Mouse (Mus musculus) testis, adult 2 months (tissue): ENCODE measurements around the gene Cnot6. TPM values are rescaled to one million over a fixed set of nuclear protein-coding genes. Genes with fewer than 3 reads are reported as not detected.

Source experiments
- H3K27ac ChIP-seq: fragments of 200-500 bp; 2 replicates; pipeline ENCODE4 v1.5.1; 2012; ENCODE audit warnings: low read depth, low read length; ENCODE audit not compliant: control insufficient read depth, insufficient read depth
- H3K27me3 ChIP-seq: fragments of 200-500 bp; 2 replicates; pipeline ENCODE4 v1.6.1; 2012; ENCODE audit warnings: mild to moderate bottlenecking, low read length, moderate library complexity; ENCODE audit not compliant: control insufficient read depth, insufficient read depth
- H3K36me3 ChIP-seq: fragments of 200-500 bp; 2 replicates; pipeline ENCODE4 v1.6.1; 2012; ENCODE audit warnings: mild to moderate bottlenecking, low read length; ENCODE audit not compliant: control insufficient read depth, insufficient read depth
- H3K4me1 ChIP-seq: fragments of 200-500 bp; 2 replicates; pipeline ENCODE4 v1.6.1; 2012; ENCODE audit warnings: low read length; ENCODE audit not compliant: control insufficient read depth, insufficient read depth
- H3K4me3 ChIP-seq: fragments of 200-500 bp; 2 replicates; pipeline ENCODE4 v1.5.1; 2012; ENCODE audit warnings: low read depth, mild to moderate bottlenecking, low read length, moderate library complexity, mixed read lengths; ENCODE audit not compliant: control insufficient read depth
- CTCF ChIP-seq: fragments of 200-500 bp; IDR thresholded peaks from 2 replicates; pipeline ENCODE4 v1.5.1; 2012; ENCODE audit warnings: low read depth, mild to moderate bottlenecking, inconsistent platforms, low read length, moderate library complexity; ENCODE audit not compliant: control insufficient read depth, insufficient read depth, insufficient replicate concordance
- POLR2A ChIP-seq: fragments of 200-500 bp; IDR thresholded peaks from 2 replicates; pipeline ENCODE4 v1.6.1; 2012; ENCODE audit warnings: low read depth, mild to moderate bottlenecking, inconsistent platforms, low read length, moderate library complexity; ENCODE audit not compliant: control insufficient read depth
- polyA plus RNA-seq: library from polyadenylated mRNA; depleted of rRNA; stranded (reverse); fragments of >200 nt; gene quantifications from 2 replicates; pipeline ENCODE4 v1.2.3, GENCODE M21; 2012

The Cnot6 gene
- polyA plus RNA-seq, 1 experiment = 18.1 TPM

- TF ChIP-seq CTCF = no peak
- TF ChIP-seq POLR2A = no peak
- Histone ChIP-seq H3K27ac (no peak within 1 kb of the TSS), H3K36me3 (no peaks in the 10 kb centered on the region), H3K27me3 (no peaks in the 10 kb centered on the region), H3K4me1 (peaks cover 2% of the 10 kb centered on the region; the same call in 1 of the 2 replicates), H3K4me3 (peak within 1 kb of the TSS; percentile 6)
These were observed 49.2 kb downstream of the Cnot6 start, which contains the start of gene Scgb3a1 for GRCm38 (mm10) chr11:49663310-49663709. Gene Scgb3a1 (plus strand): TSS chr11:49663610.

GRCm38 (mm10) chr11:49662292-49662780 is 50.2 kb downstream of the Cnot6 start:
- Histone ChIP-seq H3K4me3 (peak overlapping the region; percentile 6), H3K27me3 (no peaks in the 10 kb centered on the region), H3K27ac (no peak overlapping the region), H3K4me1 (peaks cover 5% of the 10 kb centered on the region; the same call in 1 of the 2 replicates), H3K36me3 (no peaks in the 10 kb centered on the region)
- TF ChIP-seq CTCF (no peak), POLR2A (no peak)

- H3K36me3 ChIP-seq = no peaks in the 10 kb centered on the region
- no peak overlapping the region for H3K27ac ChIP-seq
- H3K27me3 ChIP-seq = no peaks in the 10 kb centered on the region
- H3K4me1 ChIP-seq = peaks cover 5% of the 10 kb centered on the region; the same call in 1 of the 2 replicates
- TF ChIP-seq CTCF (no peak), POLR2A (no peak)
- no peak overlapping the region for H3K4me3 ChIP-seq
These were observed 53.1 kb downstream of the Cnot6 start for GRCm38 (mm10) chr11:49659470-49659799.

- no peak overlapping the region for H3K4me3 ChIP-seq
- no peak for TF ChIP-seq CTCF
- TF ChIP-seq POLR2A = no peak
- H3K36me3 ChIP-seq = no peaks in the 10 kb centered on the region
- H3K27me3 ChIP-seq = no peaks in the 10 kb centered on the region
- H3K27ac ChIP-seq = no peak overlapping the region
- peaks cover 5% of the 10 kb centered on the region; the same call in 1 of the 2 replicates for H3K4me1 ChIP-seq
These were observed 53.6 kb downstream of the Cnot6 start for GRCm38 (mm10) chr11:49658791-49659469.

- Histone ChIP-seq H3K36me3 (no peaks in the 10 kb centered on the region), H3K27ac (0 out of 2 replicates have a peak overlapping the region, but pooled peaks have one; percentile 11), H3K27me3 (no peaks in the 10 kb centered on the region), H3K4me3 (no peak overlapping the region), H3K4me1 (peaks cover 7% of the 10 kb centered on the region)
- TF ChIP-seq POLR2A (no peak), CTCF (no peak)
These were observed 54.5 kb downstream of the Cnot6 start for GRCm38 (mm10) chr11:49658065-49658464.

- H3K36me3 ChIP-seq = no peaks in the 10 kb centered on the region
- TF ChIP-seq CTCF = no peak
- TF ChIP-seq POLR2A = no peak
- H3K27me3 ChIP-seq = no peaks in the 10 kb centered on the region
- no peak overlapping the region for H3K27ac ChIP-seq
- H3K4me3 ChIP-seq = no peak overlapping the region
- H3K4me1 ChIP-seq = peaks cover 8% of the 10 kb centered on the region
These were observed 57.0 kb downstream of the Cnot6 start for GRCm38 (mm10) chr11:49655501-49655900.

- Histone ChIP-seq H3K36me3 (no peaks in the 10 kb centered on the region), H3K4me3 (no peak overlapping the region), H3K27me3 (no peaks in the 10 kb centered on the region), H3K4me1 (peaks cover 8% of the 10 kb centered on the region), H3K27ac (no peak overlapping the region)
- TF ChIP-seq CTCF = no peak
- no peak for TF ChIP-seq POLR2A
These were observed 57.9 kb downstream of the Cnot6 start for GRCm38 (mm10) chr11:49654651-49655050.
